Mouse (Mus musculus) G1E (cell line): ENCODE measurements around the gene Ilf3.

ENCODE experiments used
- CTCF ChIP-seq: IDR thresholded peaks from 2 replicates; pipeline ENCODE4 v1.5.1; 2012; ENCODE audit warnings: low read depth, low read length, inconsistent platforms, mixed read lengths
- GATA1 ChIP-seq: IDR thresholded peaks from 2 replicates; pipeline ENCODE4 v1.6.1; 2012; ENCODE audit warnings: borderline replicate concordance, low read length, inconsistent platforms, mixed read lengths
- GATA2 ChIP-seq: IDR thresholded peaks from 2 replicates; pipeline ENCODE4 v1.6.1; 2012; ENCODE audit warnings: low read depth, low read length, inconsistent platforms, borderline replicate concordance
- POLR2AphosphoS5 ChIP-seq: IDR thresholded peaks from 2 replicates; pipeline ENCODE4 v1.6.1; 2012; ENCODE audit warnings: low read depth, low read length, inconsistent platforms; ENCODE audit not compliant: insufficient replicate concordance
- TAL1 ChIP-seq: conservative IDR thresholded peaks from 2 replicates; pipeline ENCODE4 v1.6.1; 2012; ENCODE audit warnings: low read depth, low read length, inconsistent platforms, mixed read lengths

GRCm38 (mm10) chr9:21426525-21426924 lies 58.9 kb downstream of the Ilf3 start:
- TF ChIP-seq CTCF: no peak
- TF ChIP-seq GATA1: no peak
- TF ChIP-seq TAL1: no peak
- no peak for TF ChIP-seq GATA2
- no peak for TF ChIP-seq POLR2AphosphoS5
